Mouse (Mus musculus) intestine, embryonic 16.5 days (tissue): ENCODE measurements around the gene Szrd1. TPM values are rescaled to one million over a fixed set of nuclear protein-coding genes. Genes with fewer than 3 reads are reported as not detected.

Experiments used
- ATAC-seq: fragments of 200-750 bp; cut with Nextera tagmentation; 2 replicates; pipeline ENCODE4 v1.8.0; 2017; ENCODE audit warnings: moderate TSS enrichment, moderate library complexity
- H3K27ac ChIP-seq: fragments of 300-500 bp; sonication (generic); 2 replicates; pipeline ENCODE4 v1.5.1; 2014; ENCODE audit warnings: mild to moderate bottlenecking, low read length
- H3K27me3 ChIP-seq: fragments of 300-500 bp; sonication (generic); replicated peaks from 2 replicates; pipeline ENCODE4 v1.6.1; 2014; ENCODE audit warnings: low read length, control low read depth, mixed read lengths; ENCODE audit not compliant: control insufficient read depth, insufficient read depth
- H3K36me3 ChIP-seq: fragments of 300-500 bp; sonication (generic); 2 replicates; pipeline ENCODE4 v1.6.1; 2014; ENCODE audit warnings: low read length, control low read depth; ENCODE audit not compliant: control insufficient read depth, insufficient read depth
- H3K4me1 ChIP-seq: fragments of 300-500 bp; sonication (generic); 2 replicates; pipeline ENCODE4 v1.6.1; 2014; ENCODE audit warnings: low read length, control low read depth, mixed read lengths; ENCODE audit not compliant: control insufficient read depth, insufficient read depth
- H3K4me2 ChIP-seq: fragments of 300-500 bp; sonication (generic); 2 replicates; pipeline ENCODE4 v1.6.1; 2014; ENCODE audit warnings: low read depth, low read length, control low read depth
- H3K4me3 ChIP-seq: fragments of 300-500 bp; sonication (generic); 2 replicates; pipeline ENCODE4 v1.5.1; 2014; ENCODE audit warnings: mild to moderate bottlenecking, low read length
- H3K9ac ChIP-seq: fragments of 300-500 bp; sonication (generic); 2 replicates; pipeline ENCODE4 v1.6.1; 2014; ENCODE audit warnings: low read depth, low read length
- H3K9me3 ChIP-seq: fragments of 300-500 bp; sonication (generic); 2 replicates; pipeline ENCODE4 v1.6.1; 2016; ENCODE audit warnings: low read length, control low read depth; ENCODE audit not compliant: control insufficient read depth
- WGBS: fragments of 180-500 bp; shearing (Covaris S2); extraction: QIAGEN DNeasy Blood & Tissue Kit; methylation state at CpG from one replicate; pipeline ENCODE4 v1.1.7; 2014; 5-methylcytosine and 5-hydroxymethylcytosine counted together
- polyA plus RNA-seq: library from polyadenylated mRNA; unstranded; fragments of >200 nt; fragmentation: Nextera tagmentation; extraction: Ambion mirVana; gene quantifications from 2 replicates; pipeline ENCODE4 v1.2.1, GENCODE M21; 2015

The Szrd1 gene
- polyA plus RNA-seq, 1 experiment from 2014 or later, result 46.4 TPM

GRCm38 (mm10) chr4:141106526-141107183 is 32.9 kb downstream of the Szrd1 start:
- ATAC-seq, result no peak

GRCm38 (mm10) chr4:141101855-141102254 is 37.7 kb downstream of the Szrd1 start:
- Histone ChIP-seq H3K9ac (no peak overlapping the region), H3K27me3 (no peaks in the 10 kb centered on the region), H3K9me3 (no peaks in the 10 kb centered on the region), H3K36me3 (no peaks in the 10 kb centered on the region), H3K4me2 (no peak overlapping the region), H3K4me1 (no peaks in the 10 kb centered on the region), H3K4me3 (no peak overlapping the region), H3K27ac (no peak overlapping the region)
- ATAC-seq, result no peak
- WGBS, result 67% methylated on average over 6 of the region's 6 CpGs

More at GRCm38 (mm10) chr4:141106526-141107183, 32.9 kb downstream of the Szrd1 start:
- Histone ChIP-seq H3K4me2 (no peak overlapping the region), H3K36me3 (peaks cover 14% of the 10 kb centered on the region), H3K9me3 (0 out of 2 replicates have a peak, but pooled peaks cover 3% of the 10 kb centered on the region), H3K4me1 (no peaks in the 10 kb centered on the region), H3K9ac (no peak overlapping the region), H3K4me3 (no peak overlapping the region), H3K27ac (no peak overlapping the region), H3K27me3 (no peaks in the 10 kb centered on the region)
- 81% methylated on average over 16 of the region's 16 CpGs for WGBS

DNA sequence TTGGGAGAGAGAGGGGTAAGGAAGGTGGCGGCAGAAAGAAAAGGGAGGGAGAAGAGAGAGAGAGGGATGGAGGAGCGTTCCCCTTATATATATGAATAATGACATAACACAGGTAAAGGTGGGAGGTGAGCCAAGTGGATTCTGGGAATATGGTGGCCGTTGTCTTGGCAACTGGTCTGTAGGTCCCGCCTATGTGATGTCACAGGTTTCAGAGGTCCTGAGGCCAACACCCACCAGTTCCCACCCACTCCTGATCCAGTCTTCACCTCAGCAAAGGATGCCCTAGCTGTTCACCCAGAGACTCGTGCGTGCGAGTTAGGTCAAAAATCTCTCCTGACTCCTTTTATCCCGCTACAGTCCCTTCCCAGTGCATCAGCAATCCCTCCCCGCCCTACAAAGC is 38.3 kb downstream of the Szrd1 start:
- no peaks in the 10 kb centered on the region for H3K9me3 ChIP-seq
- ATAC-seq, result no peak
- no peak overlapping the region for H3K4me3 ChIP-seq
- no peaks in the 10 kb centered on the region for H3K27me3 ChIP-seq
- H3K36me3 ChIP-seq, result no peaks in the 10 kb centered on the region
- H3K9ac ChIP-seq, result no peak overlapping the region
- no peak overlapping the region for H3K4me2 ChIP-seq
- WGBS, result 94% methylated on average over 9 of the region's 9 CpGs
- H3K4me1 ChIP-seq, result no peaks in the 10 kb centered on the region
- H3K27ac ChIP-seq, result no peak overlapping the region

DNA sequence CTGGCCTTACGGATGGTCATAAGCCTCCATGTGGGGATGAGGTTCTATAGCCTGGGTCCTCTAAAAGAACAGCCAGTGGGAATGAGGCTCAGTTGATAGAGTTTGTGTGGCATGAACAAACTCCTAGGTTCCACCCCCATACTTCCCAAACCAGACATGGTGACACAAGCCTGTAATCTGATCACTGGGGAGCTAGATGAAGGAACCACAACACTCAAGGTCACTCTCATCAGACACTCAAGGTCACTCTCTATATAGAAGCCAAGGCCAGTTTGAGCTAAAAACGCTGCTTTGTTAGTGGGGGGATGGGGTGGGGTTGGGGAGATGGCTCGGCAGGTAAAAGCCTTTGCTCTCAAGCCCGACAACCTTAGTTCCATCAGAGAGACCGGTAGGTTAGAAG is 39.6 kb downstream of the Szrd1 start:
- no peaks in the 10 kb centered on the region for H3K27me3 ChIP-seq
- H3K4me2 ChIP-seq, result no peak overlapping the region
- no peak overlapping the region for H3K27ac ChIP-seq
- H3K4me3 ChIP-seq, result no peak overlapping the region
- 72% methylated on average over 5 of the region's 5 CpGs for WGBS
- no peaks in the 10 kb centered on the region for H3K9me3 ChIP-seq
- no peaks in the 10 kb centered on the region for H3K36me3 ChIP-seq
- no peak for ATAC-seq
- H3K4me1 ChIP-seq, result no peaks in the 10 kb centered on the region
- H3K9ac ChIP-seq, result no peak overlapping the region

DNA sequence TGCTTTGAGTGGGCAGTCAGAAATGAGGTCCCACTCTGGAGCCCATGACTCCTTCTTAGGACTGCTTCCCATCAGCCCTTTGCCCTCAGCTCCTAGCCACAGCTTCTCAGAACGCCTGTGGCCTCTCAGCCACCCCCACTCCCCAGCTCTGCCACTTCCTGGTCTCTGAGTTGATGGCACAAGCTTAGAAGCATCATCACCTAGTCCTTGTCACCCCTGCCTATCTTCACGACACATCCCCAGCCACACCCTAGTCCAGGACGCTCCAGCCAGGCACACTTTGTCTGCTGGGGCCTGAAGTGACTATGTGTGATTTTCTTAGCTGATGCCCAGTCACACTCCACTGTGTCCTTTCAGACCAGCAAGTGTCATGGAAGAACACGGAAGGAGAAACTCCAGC is 40.6 kb downstream of the Szrd1 start:
- Histone ChIP-seq H3K9me3 (no peaks in the 10 kb centered on the region), H3K4me2 (no peak overlapping the region), H3K36me3 (no peaks in the 10 kb centered on the region), H3K4me3 (no peak overlapping the region), H3K9ac (no peak overlapping the region), H3K27me3 (no peaks in the 10 kb centered on the region), H3K27ac (no peak overlapping the region), H3K4me1 (no peaks in the 10 kb centered on the region)
- no peak for ATAC-seq
- WGBS, result 71% methylated on average over 4 of the region's 4 CpGs

DNA sequence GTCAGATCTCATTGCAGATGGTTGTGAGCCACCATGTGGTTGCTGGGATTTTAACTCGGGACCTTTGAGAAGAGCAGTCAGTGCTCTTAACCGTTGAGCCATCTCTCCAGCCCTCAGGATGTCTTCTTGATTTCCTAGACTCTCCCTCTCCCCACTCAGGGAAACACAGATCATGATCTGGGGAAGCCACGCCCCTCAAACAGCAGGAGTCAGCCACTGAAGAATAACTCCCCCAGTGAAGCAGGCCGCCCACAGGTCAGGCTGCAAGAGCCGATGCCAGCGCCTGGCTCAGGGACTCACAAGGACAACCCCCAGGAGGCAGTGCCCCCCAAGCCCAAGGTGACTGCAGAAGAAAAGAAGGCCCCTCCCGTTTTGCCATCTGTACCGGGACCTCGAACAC is 42.9 kb downstream of the Szrd1 start:
- no peaks in the 10 kb centered on the region for H3K9me3 ChIP-seq
- H3K36me3 ChIP-seq, result no peaks in the 10 kb centered on the region
- no peak overlapping the region for H3K27ac ChIP-seq
- no peak overlapping the region for H3K4me2 ChIP-seq
- WGBS, result 20% methylated on average over 9 of the region's 9 CpGs
- ATAC-seq, result no peak
- no peak overlapping the region for H3K9ac ChIP-seq
- H3K27me3 ChIP-seq, result no peaks in the 10 kb centered on the region
- no peaks in the 10 kb centered on the region for H3K4me1 ChIP-seq
- no peak overlapping the region for H3K4me3 ChIP-seq

DNA sequence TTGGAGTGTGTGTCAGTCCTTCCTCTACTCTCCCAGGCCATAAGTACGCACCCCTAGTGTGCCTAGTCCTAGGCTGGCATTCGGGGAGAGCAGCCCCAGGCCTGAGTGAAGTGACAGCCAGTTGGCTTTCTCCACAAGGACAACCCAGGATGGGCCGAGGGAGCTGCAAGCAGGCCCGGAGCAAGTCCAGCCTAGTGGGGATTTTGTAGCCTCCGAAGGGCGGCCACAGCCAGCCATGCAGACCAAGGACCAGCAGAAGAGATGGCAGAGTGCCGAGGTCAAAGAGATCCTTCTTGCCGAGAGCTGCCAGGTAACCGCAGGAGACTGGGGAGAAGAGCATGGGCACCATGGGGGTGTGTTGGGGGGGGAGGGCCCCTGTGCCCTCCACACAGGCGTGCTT is 44.6 kb downstream of the Szrd1 start:
- H3K4me2 ChIP-seq, result no peak overlapping the region
- no peak for ATAC-seq
- no peak overlapping the region for H3K4me3 ChIP-seq
- no peak overlapping the region for H3K27ac ChIP-seq
- H3K9me3 ChIP-seq, result no peaks in the 10 kb centered on the region
- H3K9ac ChIP-seq, result no peak overlapping the region
- H3K4me1 ChIP-seq, result no peaks in the 10 kb centered on the region
- H3K36me3 ChIP-seq, result no peaks in the 10 kb centered on the region
- WGBS, result 79% methylated on average over 10 of the region's 10 CpGs
- H3K27me3 ChIP-seq, result no peaks in the 10 kb centered on the region

DNA sequence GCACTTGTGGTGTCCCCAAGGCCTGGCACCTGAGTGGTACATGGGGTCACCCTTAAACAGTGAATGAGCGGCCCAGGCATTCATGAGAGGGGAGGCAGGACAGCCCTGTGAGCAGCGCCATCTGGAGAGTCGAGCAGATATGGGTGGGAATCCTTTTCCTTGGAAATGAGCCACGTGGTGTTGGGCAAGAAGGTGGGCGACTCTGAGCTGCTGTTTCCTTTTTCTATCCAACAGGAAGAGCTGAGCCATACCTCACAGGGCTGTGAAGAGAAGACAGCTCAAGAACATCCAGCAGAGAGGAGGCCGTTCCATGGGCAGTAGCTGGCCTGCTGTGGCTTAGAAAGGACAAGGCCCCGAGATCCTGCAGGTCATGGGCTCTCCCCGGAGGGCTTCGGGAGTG is 50.9 kb downstream of the Szrd1 start:
- Histone ChIP-seq H3K9me3 (0 out of 2 replicates have a peak, but pooled peaks cover 6% of the 10 kb centered on the region), H3K4me2 (no peak overlapping the region), H3K4me3 (no peak overlapping the region), H3K9ac (no peak overlapping the region), H3K4me1 (no peaks in the 10 kb centered on the region), H3K36me3 (no peaks in the 10 kb centered on the region), H3K27me3 (no peaks in the 10 kb centered on the region), H3K27ac (no peak overlapping the region)
- 59% methylated on average over 9 of the region's 9 CpGs for WGBS
- ATAC-seq, result no peak

GRCm38 (mm10) chr4:141088033-141088432 is 51.5 kb downstream of the Szrd1 start, which contains the start of gene Spata21:
Gene Spata21 (plus strand): TSS chr4:141088333.
- Histone ChIP-seq H3K36me3 (no peaks in the 10 kb centered on the region), H3K4me3 (no peak within 1 kb of the TSS), H3K27ac (no peak within 1 kb of the TSS), H3K4me2 (no peak within 1 kb of the TSS), H3K4me1 (no peaks in the 10 kb centered on the region), H3K9ac (no peak within 1 kb of the TSS), H3K27me3 (no peaks in the 10 kb centered on the region), H3K9me3 (0 out of 2 replicates have a peak, but pooled peaks cover 6% of the 10 kb centered on the region)
- no peak for ATAC-seq
- 83% methylated on average over 6 of the region's 6 CpGs for WGBS

DNA sequence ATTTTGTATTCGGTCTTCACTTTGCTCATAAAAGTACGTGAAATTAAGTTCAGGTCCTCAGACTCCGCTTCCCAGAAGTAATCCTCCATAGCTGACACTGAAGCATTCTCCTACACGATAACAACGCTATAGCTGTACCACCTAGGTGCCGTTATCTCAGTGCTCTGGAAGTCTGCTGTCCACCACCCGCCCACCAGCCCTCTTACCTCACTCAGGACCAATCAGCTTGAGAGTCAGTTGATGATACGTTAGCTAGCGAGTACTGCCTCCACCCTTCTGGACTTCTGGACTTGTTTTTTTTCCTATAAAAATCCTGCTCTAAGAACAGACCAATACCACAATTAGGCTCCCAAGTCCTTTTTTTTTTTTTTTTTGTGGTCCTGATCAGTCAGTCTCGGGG is 52.7 kb downstream of the Szrd1 start:
- H3K27ac ChIP-seq, result no peak overlapping the region
- H3K4me1 ChIP-seq, result no peaks in the 10 kb centered on the region
- no peak overlapping the region for H3K4me3 ChIP-seq
- WGBS, result 66% methylated on average over 10 of the region's 10 CpGs
- H3K9me3 ChIP-seq, result 0 out of 2 replicates have a peak, but pooled peaks cover 6% of the 10 kb centered on the region
- no peak overlapping the region for H3K9ac ChIP-seq
- 0 out of 2 replicates have a peak, but pooled peaks have one; percentile 33 for ATAC-seq
- no peak overlapping the region for H3K4me2 ChIP-seq
- H3K27me3 ChIP-seq, result no peaks in the 10 kb centered on the region
- no peaks in the 10 kb centered on the region for H3K36me3 ChIP-seq
